Mouse (Mus musculus) c-Kit-positive CD71-positive TER-119-positive erythroid progenitor cells, embryonic 14.5 days (primary cell): ENCODE measurements around the gene Bcl2l13.

Source experiments
- DNase-seq: peaks from one replicate; pipeline ENCODE4 v3.0.0-alpha.2; 2013; ENCODE audit warnings: low spot score

Gene Bcl2l13

GRCm38 (mm10) chr6:120929421-120929820, 93.4 kb downstream of the Bcl2l13 start:
- no peak for DNase-seq

- no peak for DNase-seq
Observed at GRCm38 (mm10) chr6:120930450-120931306, 94.7 kb downstream of the Bcl2l13 start.

DNA sequence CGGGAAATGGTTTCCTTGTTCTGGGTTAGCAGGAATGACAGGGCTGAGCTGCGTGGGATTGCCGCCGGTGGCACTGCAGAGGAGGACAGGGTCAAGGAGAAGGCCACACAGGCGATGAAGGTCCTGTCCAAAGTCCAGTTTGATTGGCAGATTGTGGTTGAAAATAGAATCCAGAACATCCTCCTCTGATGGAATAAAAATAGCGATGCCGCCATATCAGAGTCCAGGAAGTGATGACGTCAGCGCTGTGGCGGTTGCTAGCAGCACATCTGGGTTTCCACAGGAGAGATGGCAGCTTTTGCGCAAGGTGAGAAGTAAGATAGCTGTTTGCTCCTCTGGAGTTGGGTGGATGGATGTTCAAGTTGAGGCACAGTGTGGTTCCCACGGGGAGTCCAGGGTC, 96.6 kb downstream of the Bcl2l13 start:
- DNase-seq: no peak

DNA sequence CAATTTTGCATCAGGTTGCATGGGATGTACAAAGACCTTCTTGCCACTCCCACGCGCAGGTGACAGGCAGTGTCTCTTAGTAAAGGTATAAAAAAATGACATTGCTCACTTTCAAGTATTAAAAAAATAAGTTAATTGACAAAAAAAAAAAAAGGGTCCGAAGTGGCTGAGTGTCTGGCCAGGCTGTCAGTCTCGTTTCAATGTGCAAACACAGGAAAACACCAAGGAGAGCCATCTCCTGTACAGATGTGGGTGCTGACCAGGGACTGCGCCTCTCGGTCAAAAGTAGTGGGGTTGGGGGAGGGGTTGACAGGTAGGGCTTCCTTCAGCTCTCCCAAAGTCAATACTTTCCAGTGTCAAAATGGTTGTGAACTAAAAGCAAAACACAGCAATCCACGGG, 97.7 kb downstream of the Bcl2l13 start:
- no peak for DNase-seq

DNA sequence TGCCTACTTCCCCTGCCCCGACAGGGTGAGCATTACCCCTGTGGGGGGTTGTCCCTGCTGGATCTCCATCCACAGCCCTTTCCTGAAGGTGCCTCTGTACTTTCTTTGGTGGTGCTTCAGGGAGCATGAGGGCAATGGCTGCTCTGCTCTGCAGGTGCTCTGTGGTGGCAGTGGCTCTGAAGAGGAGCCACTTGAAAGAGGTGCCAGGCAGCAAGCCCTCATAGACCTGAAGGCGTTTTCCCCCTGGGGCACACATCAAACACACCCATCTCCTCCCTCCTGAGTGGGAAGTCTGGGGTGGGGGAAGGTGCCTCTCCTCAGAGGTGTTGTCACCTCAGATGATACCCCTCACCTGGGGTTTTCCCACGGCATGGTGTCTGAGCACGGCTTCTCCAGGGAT, 98.2 kb downstream of the Bcl2l13 start:
- DNase-seq: no peak

GRCm38 (mm10) chr6:120937104-120937617, 101.1 kb downstream of the Bcl2l13 start:
- DNase-seq: no peak

- no peak for DNase-seq
Observed at GRCm38 (mm10) chr6:120937999-120938608, 102.1 kb downstream of the Bcl2l13 start.

DNA sequence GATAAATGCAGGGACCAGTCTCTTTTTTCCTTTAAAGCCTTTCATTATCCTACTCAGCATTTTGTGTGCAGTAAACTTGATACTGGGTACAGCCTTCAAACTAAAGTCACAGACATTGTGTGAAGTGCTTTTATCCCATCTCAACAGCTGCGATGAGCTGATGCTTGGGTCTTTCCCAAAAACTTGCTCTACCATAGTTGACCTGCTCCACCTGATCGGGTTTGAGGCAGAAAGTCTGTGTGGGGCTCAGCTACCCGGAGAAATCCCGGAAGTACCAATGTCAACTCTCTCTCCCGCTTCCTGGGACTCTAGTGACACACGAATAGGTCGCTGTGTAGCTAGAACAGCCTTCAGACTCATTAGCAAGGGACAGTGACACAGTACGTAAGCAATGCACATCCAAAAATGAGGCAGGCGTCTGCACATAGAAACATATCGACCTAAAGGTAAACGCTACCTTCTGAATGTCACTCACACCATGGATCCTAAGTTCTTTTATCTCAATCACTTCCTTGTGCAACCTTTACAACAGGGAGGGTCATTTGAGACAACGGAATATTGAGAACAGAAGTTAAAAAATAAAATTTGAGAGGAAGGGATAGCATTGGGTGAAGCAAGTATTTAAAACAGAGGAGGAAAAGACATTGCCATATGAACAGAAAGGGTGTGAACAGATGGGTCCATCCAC, 102.9 kb downstream of the Bcl2l13 start:
- DNase-seq: no peak

DNA sequence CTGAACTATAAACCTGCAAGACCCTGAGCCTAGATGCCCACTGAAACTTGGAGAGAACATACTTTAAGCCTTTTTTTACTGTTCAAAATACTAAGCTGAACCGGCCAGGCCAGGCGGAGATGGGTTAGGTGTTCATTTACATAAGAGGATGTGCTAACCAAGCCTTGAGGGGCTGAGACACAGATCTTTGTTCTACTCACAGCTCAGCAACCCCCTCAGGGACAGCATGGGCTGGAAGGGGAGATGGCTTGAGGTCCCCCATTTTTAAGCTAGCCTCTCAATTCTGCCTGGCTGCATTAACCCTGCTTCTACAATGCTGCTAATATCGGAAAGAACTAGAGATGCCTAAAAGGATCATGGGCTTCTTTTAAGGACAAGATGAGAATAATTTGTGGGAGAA, 103.8 kb downstream of the Bcl2l13 start:
- DNase-seq: no peak

DNA sequence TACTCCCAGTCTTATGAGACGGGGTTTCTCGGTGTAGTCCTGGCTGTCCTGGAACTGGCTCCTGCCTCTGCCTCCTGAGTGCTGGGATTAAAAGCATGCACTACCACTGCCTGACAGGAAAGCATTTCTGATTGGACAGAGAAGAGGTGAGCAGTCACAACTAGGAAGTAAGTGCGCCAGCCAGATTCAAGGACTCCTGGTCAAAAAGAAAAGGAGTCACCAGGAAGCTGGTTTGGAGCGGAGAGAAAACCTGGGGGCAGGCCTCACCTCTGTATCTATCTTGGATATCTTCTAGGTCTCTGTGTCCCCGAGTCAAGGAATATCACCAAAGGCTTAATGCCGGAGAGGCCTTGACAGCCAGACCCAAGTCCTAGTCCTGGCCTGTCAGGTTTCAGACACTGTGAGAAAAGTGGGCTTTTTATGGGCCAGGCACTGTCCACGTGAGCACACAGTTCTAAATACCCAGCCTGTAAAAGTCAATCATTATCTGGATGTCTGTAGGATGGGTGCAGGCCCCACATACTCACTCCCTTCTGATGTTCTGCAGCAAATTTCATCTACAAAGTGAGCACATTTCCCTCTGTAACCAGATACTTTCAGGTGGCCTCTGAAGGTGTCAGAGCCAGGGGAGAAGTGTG, 104.6 kb downstream of the Bcl2l13 start:
- no peak for DNase-seq

DNA sequence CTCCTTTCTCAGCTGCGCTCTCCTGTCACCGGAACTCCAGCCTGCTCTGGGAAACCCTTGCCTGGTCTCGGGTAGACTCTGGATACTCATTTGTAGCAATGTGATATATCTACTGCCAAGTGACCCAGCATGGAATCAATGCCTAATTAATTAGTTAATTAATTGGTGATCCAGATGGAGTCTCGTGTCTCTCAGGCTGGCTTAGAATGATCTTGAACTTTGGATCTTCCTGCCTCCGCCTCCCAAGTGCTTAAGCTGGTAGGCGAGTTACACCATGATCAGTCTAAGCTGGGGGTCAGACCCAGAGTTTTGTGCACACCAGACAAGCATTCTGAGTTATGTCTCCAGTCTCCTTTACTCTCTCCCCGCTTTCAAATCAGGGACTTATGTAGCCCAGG, 105.1 kb downstream of the Bcl2l13 start:
- no peak for DNase-seq

DNA sequence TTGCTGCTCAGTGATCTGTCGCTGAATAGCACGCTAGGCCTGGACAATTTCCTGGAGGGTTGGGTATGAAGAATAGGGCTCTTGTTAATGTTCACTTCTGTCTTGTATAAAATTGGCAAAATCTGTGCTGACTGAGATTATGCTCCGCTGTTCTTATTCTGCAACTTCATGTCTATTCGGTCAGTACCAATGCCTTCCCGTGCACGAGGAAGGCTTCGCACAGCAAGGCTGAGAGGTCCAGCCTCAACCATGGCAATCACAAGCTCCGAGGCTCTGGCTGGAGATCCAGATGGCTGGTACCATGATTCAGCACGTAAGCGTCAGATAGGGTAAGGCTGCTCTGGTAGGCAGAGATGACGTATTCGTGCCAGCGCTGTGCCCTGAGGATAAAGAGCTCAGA, 105.6 kb downstream of the Bcl2l13 start:
- no peak for DNase-seq
